Mouse (Mus musculus): ENCODE results near the gene Tsen2.

Tsen2 gene

DNA sequence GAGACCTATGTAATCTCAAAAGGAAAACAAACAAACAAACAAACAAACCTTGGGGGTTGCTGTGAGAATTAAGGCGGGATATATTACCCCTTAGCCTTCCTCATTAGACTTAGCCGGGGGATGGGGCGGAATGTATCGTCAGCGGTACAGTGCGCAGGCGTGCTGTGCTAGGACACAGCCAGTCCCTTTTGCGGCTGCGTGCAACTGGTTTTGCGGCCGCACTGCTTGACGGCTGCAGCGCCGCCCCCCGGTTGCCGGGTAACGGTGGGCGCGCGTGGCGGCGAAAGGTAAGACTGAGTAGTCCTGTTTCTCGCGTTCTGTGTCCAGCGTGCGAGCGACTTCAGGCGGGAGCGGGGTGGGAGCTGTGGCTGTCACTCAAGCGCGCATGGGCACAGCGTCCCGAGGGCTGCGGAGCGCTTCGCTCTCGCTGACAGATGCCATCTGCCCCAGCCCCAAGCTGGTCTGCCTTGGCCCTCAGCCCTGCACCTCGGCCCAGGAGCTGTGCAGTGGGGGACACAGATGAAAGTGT, at the start of gene Tsen2:
Tsen2 (plus strand) TSS at position 223 of the 529 bp plus-strand sequence.
- peak; percentile 97 for DNase-seq (ENCODE audit: low spot score)

DNA sequence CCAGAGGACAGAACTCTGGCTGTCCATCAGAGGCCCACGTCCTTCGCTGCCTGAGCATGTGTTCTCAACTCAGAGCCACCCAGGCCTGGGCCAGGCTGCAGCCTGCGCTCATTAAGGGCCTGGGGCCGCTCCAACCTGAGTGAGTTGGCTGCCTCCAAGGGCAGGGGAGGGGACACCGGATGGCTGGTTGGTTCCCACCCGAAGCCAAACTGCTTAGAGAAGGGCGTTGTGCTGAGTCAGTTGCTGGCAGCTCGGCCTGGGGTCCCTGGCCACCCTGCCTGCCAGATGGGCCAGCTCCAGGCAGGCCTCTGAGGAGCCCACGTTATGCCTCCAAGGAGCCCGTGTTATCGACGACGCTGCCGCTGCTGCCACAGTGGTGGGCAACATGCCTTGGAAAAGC, 44.9 kb upstream of the Tsen2 start:
- DNase-seq (ENCODE audit: low spot score) = peak; percentile 31

DNA sequence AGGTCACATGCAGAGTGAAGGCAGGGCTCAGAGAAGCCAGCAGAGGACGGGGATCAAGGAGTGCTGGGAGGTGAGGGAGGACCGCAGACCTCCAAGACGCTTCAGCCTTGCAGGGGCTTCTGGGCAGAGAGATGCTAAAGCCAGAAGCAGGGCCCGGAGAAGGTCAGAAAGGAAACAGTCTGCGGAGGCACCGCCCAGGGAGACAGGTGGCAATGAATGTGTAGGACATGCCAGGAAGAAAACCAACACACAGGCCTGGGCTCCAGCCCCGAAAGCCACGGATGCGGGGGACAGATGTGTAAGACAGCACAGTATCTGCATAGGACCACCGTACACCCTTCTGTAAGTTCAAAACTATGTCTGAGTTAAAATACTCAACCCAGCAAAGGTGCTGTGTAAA, 44.2 kb upstream of the Tsen2 start:
- DNase-seq (ENCODE audit: low spot score) = no peak

DNA sequence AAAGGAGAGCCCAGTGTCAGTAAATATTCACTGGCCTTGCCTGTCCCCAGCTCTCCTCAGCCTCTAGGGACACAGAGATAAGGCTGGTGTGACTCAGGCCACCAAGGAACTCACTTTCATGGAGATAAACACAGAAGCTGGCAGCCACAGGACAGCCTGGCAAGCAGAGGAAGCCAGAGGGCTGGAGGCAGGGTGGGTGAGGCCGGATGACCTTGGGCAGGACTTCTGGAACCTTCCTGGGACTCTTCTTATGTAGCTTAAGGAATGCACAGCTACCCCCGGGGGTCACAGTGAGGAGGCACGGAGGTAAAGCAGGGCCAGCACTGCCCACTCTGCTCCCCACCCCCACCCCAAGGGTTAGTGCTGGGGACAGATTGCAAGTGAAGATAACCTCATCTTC, 43.3 kb upstream of the Tsen2 start:
- peak; percentile 40 for DNase-seq (ENCODE audit: low spot score)

DNA sequence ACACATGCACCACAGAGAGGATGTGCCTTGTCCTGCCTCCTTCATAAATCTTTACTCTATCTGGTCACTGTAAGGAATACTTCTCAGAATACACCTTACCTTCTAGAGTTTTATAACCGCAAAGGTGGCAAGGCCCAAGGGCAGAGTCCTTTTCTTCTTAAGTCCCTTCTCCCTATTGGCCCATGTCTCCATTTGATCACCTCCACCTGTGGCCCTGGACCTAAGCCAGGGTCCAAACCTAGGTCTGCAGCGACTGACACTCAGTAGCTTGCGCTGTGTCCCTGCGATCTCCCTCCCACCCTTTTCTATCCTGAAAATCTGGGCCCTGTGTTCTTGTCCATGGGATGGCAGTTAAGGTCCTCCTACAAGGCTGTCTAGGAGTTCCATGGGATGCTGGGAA, 41.4 kb upstream of the Tsen2 start:
- DNase-seq (ENCODE audit: low spot score) = no peak

DNA sequence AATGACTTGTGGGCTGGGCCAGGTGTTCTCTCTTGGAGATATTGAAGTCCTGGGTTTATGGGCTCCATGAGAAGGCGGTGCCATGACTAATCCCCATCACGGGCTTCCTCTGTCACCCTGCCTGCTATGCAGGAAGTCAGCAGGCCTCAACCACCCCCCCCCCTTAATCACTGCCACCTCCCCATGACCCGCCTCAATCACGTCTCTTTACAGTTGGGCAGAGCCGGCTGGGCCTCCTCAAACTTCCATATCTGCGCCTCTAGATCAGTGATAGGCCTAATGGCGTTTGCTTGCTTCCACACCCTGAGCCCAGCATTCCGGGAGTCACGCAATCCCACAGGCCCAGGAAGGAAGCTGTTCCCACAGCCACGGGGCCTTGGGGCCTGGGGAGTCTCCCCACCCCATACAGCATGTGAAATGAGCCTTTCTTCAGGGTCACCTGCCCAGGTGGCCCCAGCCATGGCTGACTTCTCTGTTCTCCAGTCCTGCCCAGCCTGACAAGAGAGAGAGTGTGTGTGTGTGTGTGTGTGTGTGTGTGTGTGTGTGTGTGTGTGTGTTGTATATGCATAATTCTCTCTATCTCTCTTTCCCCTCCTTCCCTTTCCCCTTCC, 40.8 kb upstream of the Tsen2 start:
- no peak for DNase-seq (ENCODE audit: low spot score)

DNA sequence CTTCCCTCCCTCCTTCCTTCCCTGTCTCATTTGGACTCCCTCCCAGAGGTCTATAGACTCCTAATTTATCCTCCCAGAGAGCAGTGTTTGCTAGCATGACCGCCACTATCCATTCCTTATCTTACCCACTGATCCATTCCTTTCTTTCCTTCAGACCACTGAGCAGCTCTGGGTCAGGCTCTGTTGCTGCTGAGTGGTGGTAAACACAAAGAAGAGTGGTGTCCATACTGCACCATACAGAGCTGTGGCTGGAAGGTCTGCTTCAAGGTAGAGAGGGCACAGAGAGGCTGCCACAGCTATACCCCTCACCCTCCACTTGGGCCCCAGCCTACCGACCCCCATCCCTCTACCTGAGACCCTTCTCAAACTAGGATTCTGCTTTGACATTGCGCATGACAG, 40.3 kb upstream of the Tsen2 start:
- no peak for DNase-seq (ENCODE audit: low spot score)

DNA sequence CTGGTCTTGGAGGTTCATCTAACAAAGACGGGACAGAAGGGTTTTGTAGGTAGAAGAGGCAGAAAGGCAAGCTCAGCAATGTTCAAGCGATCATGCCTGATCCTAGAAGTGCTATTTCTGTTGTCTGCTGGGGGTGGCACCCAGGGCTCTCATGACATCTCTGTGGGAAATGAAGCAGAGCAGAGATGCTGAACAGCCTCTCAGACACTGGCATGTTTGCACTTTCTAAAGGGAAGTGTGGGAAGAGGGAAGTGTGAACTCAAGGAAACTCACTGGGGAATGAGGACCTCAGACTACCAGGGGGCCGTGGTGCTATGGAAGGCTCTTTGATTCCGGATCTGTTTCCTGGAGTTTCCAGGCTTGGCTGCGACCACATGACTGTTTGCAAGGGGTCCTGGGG, 39.5 kb upstream of the Tsen2 start:
- DNase-seq (ENCODE audit: low spot score) = no peak

DNA sequence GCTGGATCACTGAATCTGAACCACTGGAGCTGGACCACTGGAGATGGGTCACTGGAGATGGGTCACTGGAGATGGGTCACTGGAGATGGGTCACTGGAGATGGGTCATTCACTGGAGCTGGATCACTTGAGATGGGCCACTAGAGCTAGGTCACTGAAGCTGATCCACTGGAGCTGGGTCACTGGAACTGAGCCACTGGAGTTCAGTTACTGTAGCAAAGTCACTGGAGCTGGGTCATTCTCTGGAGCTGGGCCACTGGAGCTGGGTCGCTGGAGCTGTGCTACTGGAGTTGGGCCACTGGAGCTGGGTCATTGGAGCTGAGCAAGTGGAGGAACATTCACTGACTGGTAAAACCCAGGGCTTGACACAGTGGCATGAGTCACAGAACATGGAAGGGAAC, 38.0 kb upstream of the Tsen2 start:
- no peak for DNase-seq (ENCODE audit: low spot score)

DNA sequence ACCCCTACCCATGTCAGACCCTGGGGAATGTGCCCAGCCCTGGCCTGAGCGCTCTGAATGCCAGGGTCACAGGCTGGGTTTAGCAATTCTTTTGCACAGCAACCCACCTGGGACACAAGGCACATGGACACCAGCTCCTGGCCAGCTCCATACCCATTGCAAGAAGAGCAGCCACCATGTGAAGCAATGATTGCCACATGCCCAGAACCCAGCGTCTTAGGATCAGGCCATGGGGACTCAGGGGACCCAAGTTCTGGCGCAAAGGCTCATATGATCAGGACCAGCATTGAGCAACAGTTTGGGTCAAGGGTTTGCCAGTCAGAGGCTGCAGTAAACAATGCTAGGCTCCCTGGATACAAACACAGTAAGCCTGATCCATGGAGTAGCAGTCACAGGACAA, 33.0 kb upstream of the Tsen2 start:
- peak; percentile 23 for DNase-seq (ENCODE audit: low spot score)

DNA sequence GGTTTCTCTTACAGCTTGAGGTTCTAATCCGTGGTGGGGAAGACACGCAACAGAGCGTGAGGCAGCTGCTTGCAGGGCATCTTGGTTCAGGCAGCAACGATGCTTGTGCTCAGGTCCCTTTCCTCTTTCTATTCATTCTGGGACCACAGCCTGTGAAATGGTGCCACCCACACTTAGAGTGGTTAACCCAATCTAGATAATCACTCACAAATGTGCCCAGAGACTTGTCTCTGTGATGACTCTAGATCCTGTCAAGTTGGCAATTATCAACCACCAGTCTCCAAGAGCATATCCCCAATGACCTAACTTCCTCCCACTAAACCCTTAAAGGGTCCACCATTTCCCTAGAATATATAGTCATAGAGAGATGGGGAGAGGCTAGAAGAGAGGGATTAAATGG, 31.3 kb upstream of the Tsen2 start:
- DNase-seq (ENCODE audit: low spot score) = no peak

DNA sequence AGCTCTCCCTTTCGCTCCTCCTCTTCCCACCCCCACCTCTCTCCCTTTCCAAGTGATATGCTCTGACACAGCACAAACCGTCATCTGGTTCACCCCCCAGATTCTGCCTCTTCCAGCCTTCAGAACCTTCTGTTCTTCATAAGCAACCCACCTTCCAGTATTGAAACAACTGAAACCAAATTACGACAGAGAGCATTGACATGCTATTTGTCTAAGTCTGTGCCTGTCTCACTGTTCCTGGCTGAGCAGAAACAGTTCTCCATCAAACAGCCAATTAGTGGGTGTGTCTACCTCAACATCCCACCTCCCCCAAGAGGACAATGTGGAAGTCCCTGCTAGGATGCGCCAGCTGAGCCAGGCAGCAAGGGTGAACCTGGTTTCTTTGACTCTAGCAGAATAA, 26.6 kb upstream of the Tsen2 start:
- no peak for DNase-seq (ENCODE audit: low spot score)

DNA sequence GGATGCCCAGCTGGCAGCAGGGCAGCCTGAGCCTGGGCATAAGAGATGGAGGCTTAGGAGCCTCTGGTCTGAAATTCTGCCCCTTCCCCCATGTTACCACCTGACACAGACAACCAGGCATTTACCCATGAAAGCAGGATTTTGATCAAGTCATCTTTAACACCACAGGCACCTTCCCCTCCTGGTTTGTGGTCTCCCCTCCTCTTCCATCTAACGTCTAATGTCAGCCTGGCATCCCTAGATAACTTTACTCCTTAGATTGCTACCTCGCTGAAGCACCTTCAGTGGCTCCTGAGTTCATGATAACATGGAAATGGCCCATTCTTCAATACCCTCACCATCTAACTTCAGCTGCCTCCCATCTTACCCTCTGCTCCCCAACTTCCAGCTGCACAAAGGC, 26.1 kb upstream of the Tsen2 start:
- DNase-seq (ENCODE audit: low spot score) = no peak

DNA sequence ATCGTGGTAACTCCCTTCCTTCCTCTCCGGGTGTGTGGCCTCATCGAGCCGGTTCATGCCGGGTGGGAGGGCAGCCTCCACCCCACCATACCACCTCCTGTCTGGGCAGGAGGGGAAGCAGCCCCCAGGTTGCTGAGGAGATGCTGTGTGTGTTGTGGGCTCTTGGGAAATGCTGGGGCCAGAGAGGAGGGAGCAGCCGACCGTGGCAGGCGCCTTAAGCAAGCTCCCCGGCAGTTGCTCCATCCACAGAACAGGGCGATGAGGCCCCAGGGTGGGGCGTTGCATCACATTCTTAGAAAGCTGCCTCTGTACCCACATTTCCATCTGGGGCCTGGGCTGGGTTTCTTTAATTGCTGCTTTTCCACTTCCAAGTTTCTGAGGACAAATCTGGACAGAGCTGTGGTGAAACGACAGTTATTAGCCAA, 25.2 kb upstream of the Tsen2 start:
- peak; percentile 37 for DNase-seq (ENCODE audit: low spot score)

DNA sequence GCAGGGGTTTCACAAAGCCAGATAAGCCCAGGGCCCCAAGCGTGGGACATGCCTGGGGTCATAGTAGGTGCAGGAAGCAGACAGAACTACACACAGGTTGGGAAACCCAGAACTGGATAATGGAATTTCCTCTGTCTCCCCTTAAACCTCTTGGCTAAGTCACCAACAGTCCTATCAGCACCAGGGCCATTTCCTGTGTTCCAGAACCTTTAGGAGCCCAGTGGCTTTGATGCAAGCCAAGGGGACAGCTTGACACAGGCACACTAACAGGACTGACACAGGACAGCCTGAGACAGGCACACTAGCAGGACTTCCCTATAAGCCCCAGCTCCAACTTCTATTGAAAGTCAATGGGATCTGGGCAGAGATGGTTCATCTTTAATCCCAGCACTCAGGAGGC, 22.5 kb upstream of the Tsen2 start:
- no peak for DNase-seq (ENCODE audit: low spot score)

DNA sequence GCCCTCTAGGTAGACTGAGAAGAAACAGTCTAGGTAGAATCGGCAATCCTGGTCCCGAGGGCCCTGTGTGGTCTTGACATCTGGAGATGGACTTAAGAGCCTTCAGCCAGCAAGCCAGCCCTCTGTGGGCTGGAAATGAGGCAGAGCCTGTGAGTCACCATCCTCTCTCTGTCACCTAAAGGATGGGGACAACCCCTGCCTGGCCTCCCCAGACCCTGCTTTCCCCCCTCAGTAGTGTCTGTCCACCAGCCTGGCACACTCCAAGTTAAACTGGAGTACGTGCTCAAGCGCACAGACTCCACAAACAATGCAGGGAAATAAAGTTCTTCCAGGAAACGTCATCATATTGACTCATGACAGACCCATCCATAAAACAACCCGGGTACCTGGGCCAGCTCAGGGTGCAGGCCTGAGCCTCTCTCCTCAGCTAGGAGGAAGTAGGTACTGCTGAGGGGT, 21.7 kb upstream of the Tsen2 start:
- no peak for DNase-seq (ENCODE audit: low spot score)

DNA sequence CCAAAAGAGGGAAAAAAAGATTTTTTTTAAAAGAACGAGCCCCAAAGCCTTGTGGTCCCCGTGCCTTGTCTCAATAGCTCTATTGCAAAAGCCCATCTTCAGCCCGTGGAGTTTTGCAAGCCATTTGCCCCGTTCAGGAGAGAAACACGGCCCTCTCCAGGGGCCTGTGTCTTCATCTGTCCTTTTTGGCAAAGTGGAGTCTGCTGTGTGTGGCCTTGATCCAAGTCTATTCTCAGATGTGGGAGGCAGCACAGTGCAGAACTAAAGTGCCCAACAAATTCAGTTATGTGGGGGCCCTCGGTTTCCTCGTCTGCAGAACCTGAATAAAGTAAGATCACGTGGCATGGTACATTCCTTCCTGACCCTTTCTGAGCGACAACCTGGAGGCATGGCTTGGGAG, 21.3 kb upstream of the Tsen2 start:
- peak; percentile 31 for DNase-seq (ENCODE audit: low spot score)

DNA sequence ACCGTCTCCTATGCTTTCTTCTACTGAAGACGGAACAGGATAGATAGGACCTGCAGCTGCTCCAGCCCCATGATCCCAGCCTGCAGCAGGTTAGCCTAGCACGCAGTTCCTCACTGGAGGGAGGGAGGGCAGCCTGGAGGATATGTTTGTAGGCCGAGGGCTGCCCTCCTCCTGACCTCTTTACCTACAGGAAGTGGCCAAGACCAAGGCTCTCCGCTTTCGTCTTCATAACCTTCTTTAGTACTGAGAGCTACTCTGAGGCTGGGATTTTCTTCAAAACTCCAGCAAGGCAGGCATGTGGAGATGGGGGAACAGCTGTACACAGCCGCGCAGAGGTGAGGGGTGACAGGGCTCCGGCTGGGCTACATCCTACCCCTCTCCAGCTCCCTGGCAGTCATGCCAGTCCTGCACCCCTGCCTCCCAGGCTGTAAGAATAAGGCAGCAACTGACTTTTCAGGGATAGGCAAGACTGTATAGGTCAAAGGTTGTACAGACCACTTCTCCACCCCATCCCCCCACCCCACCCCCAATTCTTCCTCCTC, 19.9 kb upstream of the Tsen2 start:
- no peak for DNase-seq (ENCODE audit: low spot score)

DNA sequence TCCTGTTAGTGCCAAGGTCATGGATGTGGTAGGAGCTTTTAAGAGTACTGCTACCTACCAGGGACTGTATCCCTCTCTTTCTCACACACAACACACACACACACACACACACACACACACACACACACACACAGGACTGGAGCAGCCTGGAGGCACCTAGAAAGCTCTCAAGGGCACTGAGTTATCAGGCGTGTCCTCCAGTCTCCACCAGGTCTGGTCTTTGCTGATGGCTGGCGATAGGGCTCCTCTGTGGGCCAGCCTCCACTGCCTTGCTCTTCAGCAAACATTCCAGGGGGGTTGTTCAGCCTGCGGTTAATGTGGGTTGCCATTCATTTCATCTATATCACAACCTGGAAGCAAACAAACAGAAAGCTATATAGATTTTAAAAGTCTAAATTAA, 17.0 kb upstream of the Tsen2 start:
- DNase-seq (ENCODE audit: low spot score) = no peak

DNA sequence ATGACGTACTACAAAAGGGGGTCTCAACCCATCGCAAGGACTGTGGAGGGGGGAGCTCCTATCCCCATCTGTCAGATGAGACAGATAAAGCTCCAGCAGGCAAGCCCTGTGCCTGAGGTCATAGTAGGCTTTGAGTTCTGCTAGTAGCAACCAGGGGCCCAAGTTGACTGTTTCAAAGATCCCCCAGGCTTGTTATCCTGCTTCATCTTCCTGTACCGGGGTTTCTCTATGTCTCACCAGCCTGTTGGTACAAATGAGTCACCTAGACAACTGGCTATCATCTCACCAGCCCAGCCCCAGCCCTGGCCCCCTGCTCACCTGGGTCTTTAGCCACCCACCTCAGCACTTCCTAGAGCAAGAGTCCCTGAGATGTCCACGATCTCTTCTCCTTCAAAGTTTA, 16.1 kb upstream of the Tsen2 start:
- no peak for DNase-seq (ENCODE audit: low spot score)

DNA sequence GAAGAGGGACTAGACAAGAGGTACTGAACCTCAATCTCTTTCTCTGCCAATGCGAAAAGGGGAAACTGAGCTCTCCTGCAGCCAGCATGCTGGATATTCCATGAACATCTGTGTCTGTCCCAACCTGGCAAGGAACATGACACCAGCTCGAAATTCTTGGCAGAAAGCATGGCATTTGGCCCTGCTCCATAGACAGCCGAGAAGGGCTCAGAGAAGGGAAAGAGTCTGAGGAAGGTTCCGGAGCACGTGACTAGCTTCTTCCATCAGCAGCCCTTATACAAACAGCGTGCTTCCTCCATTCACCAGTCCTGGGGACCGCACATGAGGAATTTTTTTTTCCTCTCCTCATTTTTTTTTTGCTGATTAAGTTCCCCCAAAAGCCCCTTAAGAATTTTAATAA, 9.8 kb upstream of the Tsen2 start:
- DNase-seq (ENCODE audit: low spot score) = peak; percentile 33

DNA sequence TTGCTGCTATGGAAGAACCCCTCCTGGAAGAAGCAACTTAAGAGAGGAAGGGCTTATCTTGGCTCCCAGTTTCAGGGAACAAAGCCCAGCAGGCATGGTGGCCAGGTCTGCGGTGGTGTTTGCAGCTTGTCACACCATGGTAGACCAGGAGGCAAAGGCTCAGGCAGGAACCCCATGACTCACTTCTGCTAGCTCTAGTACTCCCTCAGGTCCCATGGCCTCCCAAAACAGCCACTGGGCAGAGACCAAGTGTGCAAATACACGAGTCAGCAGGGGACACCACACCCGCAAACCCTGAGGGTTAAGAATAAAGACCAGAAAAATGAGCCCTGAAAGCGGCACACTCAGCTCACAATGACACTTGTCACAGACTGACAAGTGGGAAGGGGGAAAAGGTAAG, 8.3 kb upstream of the Tsen2 start:
- DNase-seq (ENCODE audit: low spot score) = no peak

DNA sequence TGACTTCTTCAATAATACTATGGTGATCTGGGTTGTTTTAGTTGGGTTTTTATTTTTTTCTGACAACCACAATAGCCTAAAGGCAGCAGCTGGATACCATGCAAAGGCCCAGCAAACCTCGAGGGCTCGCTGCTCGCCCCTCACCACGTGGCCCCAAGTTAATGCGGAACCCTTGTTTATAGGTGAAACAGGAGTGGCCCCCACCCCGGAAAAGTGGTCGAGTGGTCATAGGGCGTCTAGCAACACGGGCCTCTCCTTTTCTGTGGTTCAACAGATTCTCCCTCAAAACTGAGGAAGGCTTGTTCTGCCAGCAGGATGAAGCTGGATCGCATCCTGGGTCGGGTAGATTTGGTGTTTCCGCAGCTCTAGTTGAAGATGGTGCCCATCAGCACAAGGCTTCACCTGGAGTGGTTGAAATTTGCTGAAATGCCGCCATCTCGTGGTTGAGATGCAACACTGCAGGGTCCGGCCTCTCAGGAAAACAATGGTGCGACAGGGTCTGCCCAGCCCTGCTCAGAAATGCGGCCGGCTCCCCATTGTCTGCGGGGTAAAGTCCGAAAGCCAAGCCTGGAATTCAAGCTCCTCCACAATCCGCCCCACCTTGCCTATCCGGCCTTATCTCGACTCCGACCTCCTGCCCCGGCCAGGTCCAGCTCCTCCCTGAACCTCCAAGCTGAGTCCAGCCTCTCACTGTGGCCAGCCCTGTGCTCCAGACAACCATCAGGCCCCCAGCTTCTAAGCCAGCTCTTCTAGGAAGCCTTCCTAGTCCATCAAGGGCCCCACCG, 5.6 kb upstream of the Tsen2 start:
- DNase-seq (ENCODE audit: low spot score) = peak; percentile 79
